Mouse (Mus musculus) pancreas, adult 10 weeks (tissue): ENCODE data around the gene Fndc10. TPM values are rescaled to one million over a fixed set of nuclear protein-coding genes. Genes with fewer than 3 reads are reported as not detected.

Experiments
- polyA plus RNA-seq: library from polyadenylated mRNA; stranded (reverse); fragments of 350-450 nt; fragmentation: Illumina TruSeq; extraction: RNeasy Lipid Tissue Mini Kit (QIAGEN cat#74804); gene quantifications from one replicate; pipeline ENCODE4 v1.2.3, GENCODE M21; 2015; ENCODE audit warnings: low read depth, low replicate concordance; ENCODE audit not compliant: insufficient read depth

Fndc10 gene
- 3.8 TPM for polyA plus RNA-seq

GRCm38 (mm10) chr4:155694111-155694481 lies at the start of gene Fndc10:
Gene Fndc10 (plus strand): TSS chr4:155694342.

GRCm38 (mm10) chr4:155645308-155645707 lies 48.8 kb upstream of the Fndc10 start, which contains the start of gene Gm10563:
Gene Gm10563 (minus strand): TSS chr4:155645408.

GRCm38 (mm10) chr4:155653086-155653450 lies 41.1 kb upstream of the Fndc10 start, which contains the start of gene Mmp23:
Gene Mmp23 (minus strand): TSS chr4:155653384.

GRCm38 (mm10) chr4:155668689-155669597 lies 25.2 kb upstream of the Fndc10 start, which contains the start of gene Mib2:
Gene Mib2 (minus strand): TSS chr4:155669198.

GRCm38 (mm10) chr4:155704721-155705591 lies 10.8 kb downstream of the Fndc10 start, which contains the start of gene Ssu72:
Gene Ssu72 (plus strand): TSS chr4:155704800.

GRCm38 (mm10) chr4:155734350-155734941 lies 40.3 kb downstream of the Fndc10 start, which contains the start of gene Tmem240:
Gene Tmem240 (plus strand): TSS chr4:155734800.

Other genes starting within 250 kb of the Fndc10 start
- 0.96 TPM for gene Tmem52, start 225.2 kb upstream of the Fndc10 start, polyA plus RNA-seq
- gene Gnb1, start 203.0 kb upstream of the Fndc10 start, polyA plus RNA-seq = 41.1 TPM
- 23.1 TPM for gene Nadk, start 132.0 kb upstream of the Fndc10 start, polyA plus RNA-seq
- gene Slc35e2, start 92.9 kb upstream of the Fndc10 start, polyA plus RNA-seq = 2.6 TPM
- 36.0 TPM for gene Cdk11b, start 69.5 kb upstream of the Fndc10 start, polyA plus RNA-seq
- gene Gm10563, start 48.9 kb upstream of the Fndc10 start, polyA plus RNA-seq = not detected
- 10.6 TPM for gene Mmp23, start 41.0 kb upstream of the Fndc10 start, polyA plus RNA-seq
- gene Mib2, start 25.1 kb upstream of the Fndc10 start, polyA plus RNA-seq = 17.5 TPM
- gene Ssu72, start 10.5 kb downstream of the Fndc10 start, polyA plus RNA-seq = 15.1 TPM
- 0.18 TPM for gene Tmem240, start 40.5 kb downstream of the Fndc10 start, polyA plus RNA-seq
- gene Atad3a, start 66.8 kb downstream of the Fndc10 start, polyA plus RNA-seq = 21.6 TPM
- 6.9 TPM for gene Vwa1, start 80.4 kb downstream of the Fndc10 start, polyA plus RNA-seq
- gene Tmem88b, start 91.5 kb downstream of the Fndc10 start, polyA plus RNA-seq = 0.22 TPM
- gene Ankrd65, start 96.1 kb downstream of the Fndc10 start, polyA plus RNA-seq = not detected
- gene Mrpl20, start 108.5 kb downstream of the Fndc10 start, polyA plus RNA-seq = 43.6 TPM
- 114 TPM for gene Ccnl2, start 118.1 kb downstream of the Fndc10 start, polyA plus RNA-seq
- gene Aurkaip1, start 136.9 kb downstream of the Fndc10 start, polyA plus RNA-seq = 38.2 TPM
- gene Mxra8, start 145.3 kb downstream of the Fndc10 start, polyA plus RNA-seq = 34.6 TPM
- gene Dvl1, start 153.1 kb downstream of the Fndc10 start, polyA plus RNA-seq = 37.5 TPM
- gene Tas1r3, start 169.0 kb downstream of the Fndc10 start, polyA plus RNA-seq = not detected
- gene Cptp, start 175.1 kb downstream of the Fndc10 start, polyA plus RNA-seq = 2.7 TPM
- gene Ints11, start 175.2 kb downstream of the Fndc10 start, polyA plus RNA-seq = 4.5 TPM
- gene Pusl1, start 197.4 kb downstream of the Fndc10 start, polyA plus RNA-seq = 6.6 TPM
- 3.7 TPM for gene Acap3, start 197.5 kb downstream of the Fndc10 start, polyA plus RNA-seq
- 15.4 TPM for gene Ube2j2, start 249.5 kb downstream of the Fndc10 start, polyA plus RNA-seq